Mouse (Mus musculus) neural tube, embryonic 12.5 days (tissue): ENCODE results near the gene Unc45b. TPM values are rescaled to one million over a fixed set of nuclear protein-coding genes. Genes with fewer than 3 reads are reported as not detected.
"Not testable (repeated sequence)": the region's sequence is repeated elsewhere in the genome, so short reads cannot be mapped to it uniquely, and the experiment has no call there.

Experiments used
- ATAC-seq: fragments of 200-750 bp; cut with Nextera tagmentation; 2 replicates; pipeline ENCODE4 v1.8.0; 2017; ENCODE audit warnings: low read depth, mild to moderate bottlenecking, moderate TSS enrichment, moderate library complexity; ENCODE audit not compliant: low FRiP score
- H3K27ac ChIP-seq: fragments of 300-500 bp; sonication (generic); 2 replicates; pipeline ENCODE4 v1.5.1; 2016
- H3K27me3 ChIP-seq: fragments of 300-500 bp; sonication (generic); replicated peaks from 2 replicates; pipeline ENCODE4 v1.6.1; 2016; ENCODE audit warnings: mild to moderate bottlenecking
- H3K36me3 ChIP-seq: fragments of 300-500 bp; sonication (generic); 2 replicates; pipeline ENCODE4 v1.6.1; 2016; ENCODE audit warnings: mild to moderate bottlenecking
- H3K4me1 ChIP-seq: fragments of 300-500 bp; sonication (generic); 2 replicates; pipeline ENCODE4 v1.6.1; 2016
- H3K4me2 ChIP-seq: fragments of 300-500 bp; sonication (generic); replicated peaks from 2 replicates; pipeline ENCODE4 v1.6.1; 2016; ENCODE audit warnings: mild to moderate bottlenecking
- H3K4me3 ChIP-seq: fragments of 300-500 bp; sonication (generic); 2 replicates; pipeline ENCODE4 v1.5.1; 2016
- H3K9ac ChIP-seq: fragments of 300-500 bp; sonication (generic); 2 replicates; pipeline ENCODE4 v1.6.1; 2016; ENCODE audit warnings: mild to moderate bottlenecking
- H3K9me3 ChIP-seq: fragments of 300-500 bp; sonication (generic); 2 replicates; pipeline ENCODE4 v1.6.1; 2016; ENCODE audit warnings: mild to moderate bottlenecking
- WGBS: fragments of 180-500 bp; shearing (Covaris S2); methylation state at CpG from one replicate; pipeline ENCODE4 v1.1.7; 2016; 5-methylcytosine and 5-hydroxymethylcytosine counted together
- polyA plus RNA-seq: library from polyadenylated mRNA; unstranded; fragments of >200 nt; fragmentation: Nextera tagmentation; extraction: Ambion mirVana; gene quantifications from 2 replicates; pipeline ENCODE4 v1.2.1, GENCODE M21; 2016

Unc45b gene
- polyA plus RNA-seq, 1 experiment from 2014 or later = 5.4 TPM

DNA sequence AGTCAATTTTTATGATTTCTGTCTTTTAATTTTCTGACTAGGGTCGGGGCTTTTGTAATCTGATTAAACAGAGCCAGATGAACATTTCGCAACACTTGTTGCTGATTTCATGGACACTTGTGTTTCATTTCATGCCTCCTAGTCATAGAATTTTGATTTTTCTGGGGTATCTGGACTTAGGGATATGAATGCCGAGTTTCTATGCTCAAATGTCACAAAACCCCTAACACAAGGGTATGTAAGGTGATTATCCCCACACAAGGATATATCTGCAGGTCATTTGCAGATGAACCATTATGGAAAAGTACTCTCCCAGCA, 19.2 kb downstream of the Unc45b start:
- H3K4me2 ChIP-seq = no peak overlapping the region
- no peaks in the 10 kb centered on the region for H3K9me3 ChIP-seq
- 55% methylated on average over 3 of the region's 3 CpGs for WGBS

DNA sequence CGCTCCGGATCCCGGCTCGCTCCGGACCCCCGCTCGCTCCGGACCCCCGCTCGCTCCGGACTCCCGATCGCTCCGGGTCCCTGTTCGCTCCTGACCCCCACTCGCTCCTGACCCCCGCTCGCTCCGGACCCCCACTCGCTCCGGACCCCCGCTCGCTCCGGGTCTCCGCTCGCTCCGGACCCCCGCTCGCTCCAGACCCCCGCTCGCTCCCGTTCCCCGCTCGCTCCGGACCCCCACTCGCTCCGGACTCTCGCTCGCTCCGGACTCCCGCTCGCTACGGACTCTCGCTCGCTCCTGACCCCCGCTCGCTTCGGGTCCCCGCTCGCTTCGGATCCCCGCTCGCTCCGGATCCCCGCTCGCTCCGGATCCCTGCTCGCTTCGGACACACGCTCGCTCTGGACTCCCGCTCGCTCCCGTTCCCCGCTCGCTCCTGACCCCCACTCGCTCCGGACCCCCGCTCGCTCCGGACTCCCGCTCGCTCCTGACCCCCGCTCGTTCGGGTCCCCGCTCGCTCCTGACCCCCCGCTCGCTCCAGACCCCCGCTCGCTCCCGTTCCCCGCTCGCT, 20.1 kb downstream of the Unc45b start:
- Histone ChIP-seq H3K4me2 (peak overlapping the region; percentile 95), H3K9ac (peak overlapping the region; percentile 38; the same call in 1 of the 2 replicates), H3K4me3 (peak overlapping the region; percentile 51), H3K27me3 (peaks cover 67% of the 10 kb centered on the region)
- not testable (repeated sequence) for H3K27ac ChIP-seq, H3K4me1 ChIP-seq, H3K36me3 ChIP-seq, ATAC-seq, H3K9me3 ChIP-seq
- under 1% methylated on average over 85 of the region's 85 CpGs for WGBS

More for the DNA sequence above, 19.2 kb downstream of the Unc45b start:
- Histone ChIP-seq H3K4me1 (peaks cover 9% of the 10 kb centered on the region), H3K27ac (no peak overlapping the region), H3K36me3 (no peaks in the 10 kb centered on the region), H3K4me3 (no peak overlapping the region), H3K9ac (no peak overlapping the region), H3K27me3 (peaks cover 60% of the 10 kb centered on the region)
- ATAC-seq = no peak

DNA sequence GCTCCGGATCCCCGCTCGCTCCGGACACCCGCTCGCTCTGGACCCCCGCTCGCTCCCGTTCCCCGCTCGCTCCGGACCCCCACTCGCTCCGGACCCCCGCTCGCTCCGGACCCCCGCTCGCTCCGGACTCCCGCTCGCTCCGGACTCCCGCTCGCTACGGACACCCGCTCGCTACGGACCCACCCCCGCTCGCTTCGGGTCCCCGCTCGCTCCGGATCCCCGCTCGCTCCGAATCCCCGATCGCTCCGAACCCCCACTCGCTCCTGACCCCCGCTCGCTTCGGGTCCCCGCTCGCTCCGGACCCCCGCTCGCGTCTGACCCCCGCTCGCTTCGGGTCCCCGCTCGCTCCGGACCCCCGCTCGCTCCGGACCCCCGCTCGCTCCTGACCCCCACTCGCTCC, 20.8 kb downstream of the Unc45b start:
- Histone ChIP-seq H3K4me3 (peak overlapping the region; percentile 51), H3K4me2 (peak overlapping the region; percentile 95), H3K9ac (peak overlapping the region; percentile 40; the same call in 1 of the 2 replicates), H3K27me3 (peaks cover 73% of the 10 kb centered on the region)
- H3K27ac ChIP-seq, H3K9me3 ChIP-seq, ATAC-seq, H3K4me1 ChIP-seq, H3K36me3 ChIP-seq: not testable (repeated sequence)
- under 1% methylated on average over 61 of the region's 63 CpGs for WGBS

DNA sequence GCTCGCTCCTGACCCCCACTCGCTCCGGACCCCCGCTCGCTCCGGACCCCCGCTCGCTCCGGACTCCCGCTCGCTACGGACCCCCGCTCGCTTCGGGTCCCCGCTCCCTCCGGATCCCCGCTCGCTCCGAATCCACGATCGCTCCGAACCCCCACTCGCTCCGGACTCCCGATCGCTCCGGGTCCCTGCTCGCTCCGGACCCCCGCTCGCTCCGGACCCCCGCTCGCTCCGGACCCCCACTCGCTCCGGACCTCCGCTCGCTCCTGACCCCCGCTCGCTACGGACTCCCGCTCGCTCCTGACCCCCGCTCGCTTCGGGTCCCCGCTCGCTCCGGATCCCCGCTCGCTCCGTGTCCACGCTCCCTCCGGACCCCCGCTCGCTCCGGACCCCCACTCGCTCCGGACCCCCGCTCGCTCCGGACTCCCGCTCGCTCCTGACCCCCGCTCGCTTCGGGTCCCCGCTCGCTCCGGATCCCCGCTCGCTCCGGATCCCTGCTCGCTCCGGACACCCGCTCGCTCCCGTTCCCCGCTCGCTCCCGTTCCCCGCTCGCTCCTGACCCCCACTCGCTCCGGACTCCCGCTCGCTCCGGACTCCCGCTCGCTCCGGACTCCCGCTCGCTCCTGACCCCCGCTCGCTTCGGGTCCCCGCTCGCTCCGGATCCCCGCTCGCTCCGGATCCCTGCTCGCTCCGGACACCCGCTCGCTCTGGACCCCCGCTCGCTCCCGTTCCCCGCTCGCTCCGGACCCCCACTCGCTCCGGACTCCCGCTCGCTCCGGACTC, 21.5 kb downstream of the Unc45b start:
- WGBS = under 1% methylated on average over 113 of the region's 119 CpGs
- H3K27me3 ChIP-seq = peaks cover 80% of the 10 kb centered on the region
- H3K36me3 ChIP-seq, ATAC-seq, H3K27ac ChIP-seq, H3K9me3 ChIP-seq, H3K4me1 ChIP-seq: not testable (repeated sequence)
- H3K4me2 ChIP-seq = peak overlapping the region; percentile 95
- peak overlapping the region; percentile 51 for H3K4me3 ChIP-seq
- peak overlapping the region; percentile 40; the same call in 1 of the 2 replicates for H3K9ac ChIP-seq

DNA sequence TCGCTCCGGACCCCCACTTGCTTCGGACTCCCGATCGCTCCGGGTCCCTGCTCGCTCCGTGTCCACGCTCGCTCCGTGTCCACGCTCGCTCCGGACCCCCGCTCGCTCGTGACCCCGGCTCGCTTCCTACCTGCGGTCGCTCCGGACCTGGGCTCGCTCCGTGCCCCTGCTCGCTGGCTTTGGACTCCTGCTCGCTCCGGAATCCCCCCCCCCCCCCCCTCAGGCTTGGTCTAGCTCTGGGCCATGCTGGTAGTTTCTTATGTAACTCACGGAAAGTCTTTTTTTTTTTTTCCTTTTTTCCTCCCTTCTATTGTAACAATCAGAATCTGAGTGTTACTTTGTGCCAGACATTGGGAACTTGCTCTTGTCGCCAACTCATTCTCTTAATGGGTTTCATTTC, 22.8 kb downstream of the Unc45b start:
- no peak overlapping the region for H3K27ac ChIP-seq
- ATAC-seq = no peak
- H3K4me2 ChIP-seq = peak overlapping the region; percentile 95
- WGBS = 1% methylated on average over 29 of the region's 29 CpGs
- peak overlapping the region; percentile 35; the same call in 1 of the 2 replicates for H3K9ac ChIP-seq
- peak overlapping the region; percentile 51 for H3K4me3 ChIP-seq
- H3K27me3 ChIP-seq = peaks cover 81% of the 10 kb centered on the region
- H3K4me1 ChIP-seq = peaks cover 9% of the 10 kb centered on the region
- H3K9me3 ChIP-seq = no peaks in the 10 kb centered on the region
- no peaks in the 10 kb centered on the region for H3K36me3 ChIP-seq

DNA sequence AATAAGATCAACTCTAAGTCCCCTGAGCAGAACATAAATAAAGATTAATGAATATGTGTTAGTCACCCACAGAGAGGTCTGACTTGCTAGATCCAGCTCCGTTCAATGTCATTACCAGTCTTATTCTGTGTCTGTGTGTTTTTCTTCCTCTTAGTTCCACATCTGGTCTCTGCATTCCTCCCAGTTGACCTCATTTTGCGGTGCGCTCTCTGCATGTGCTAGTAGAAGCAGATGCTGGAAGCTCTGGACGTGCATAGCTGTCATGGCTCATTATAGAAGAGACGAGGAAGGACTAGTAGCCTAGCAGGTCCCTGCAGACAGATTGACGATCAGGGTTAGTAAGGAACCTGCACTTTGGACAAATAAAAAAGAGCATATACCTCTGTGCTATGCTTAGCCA, 33.0 kb downstream of the Unc45b start:
- H3K9ac ChIP-seq = no peak overlapping the region
- 56% methylated on average over 6 of the region's 6 CpGs for WGBS
- ATAC-seq = no peak
- no peak overlapping the region for H3K4me2 ChIP-seq
- no peak overlapping the region for H3K27ac ChIP-seq
- no peaks in the 10 kb centered on the region for H3K9me3 ChIP-seq
- no peaks in the 10 kb centered on the region for H3K4me1 ChIP-seq
- no peak overlapping the region for H3K4me3 ChIP-seq
- peaks cover 7% of the 10 kb centered on the region; the same call in 1 of the 2 replicates for H3K27me3 ChIP-seq
- H3K36me3 ChIP-seq = no peaks in the 10 kb centered on the region

DNA sequence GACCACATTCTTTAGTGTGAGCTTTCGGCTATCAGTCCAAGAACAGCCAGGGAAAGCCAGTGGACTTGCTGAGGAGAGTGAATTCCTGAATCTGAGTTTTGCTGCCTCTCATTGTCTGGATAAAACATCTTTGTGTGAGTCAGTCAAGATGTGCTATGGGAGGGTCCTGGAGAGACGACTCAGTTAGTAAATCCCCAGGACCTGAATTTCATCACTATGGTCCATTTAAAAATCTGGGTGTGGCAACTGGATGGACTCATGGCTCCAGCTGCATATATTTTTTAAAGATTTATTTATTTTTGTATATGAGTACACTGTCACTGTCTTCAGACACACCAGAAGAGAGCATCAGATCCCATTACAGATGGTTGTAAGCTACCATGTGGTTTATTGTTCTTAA, 35.3 kb downstream of the Unc45b start:
- no peak overlapping the region for H3K27ac ChIP-seq
- H3K27me3 ChIP-seq = peaks cover 20% of the 10 kb centered on the region
- H3K4me3 ChIP-seq = no peak overlapping the region
- H3K4me1 ChIP-seq = no peaks in the 10 kb centered on the region
- 72% methylated on average over 2 of the region's 2 CpGs for WGBS
- H3K4me2 ChIP-seq = no peak overlapping the region
- no peaks in the 10 kb centered on the region for H3K9me3 ChIP-seq
- no peak for ATAC-seq
- no peak overlapping the region for H3K9ac ChIP-seq
- no peaks in the 10 kb centered on the region for H3K36me3 ChIP-seq

DNA sequence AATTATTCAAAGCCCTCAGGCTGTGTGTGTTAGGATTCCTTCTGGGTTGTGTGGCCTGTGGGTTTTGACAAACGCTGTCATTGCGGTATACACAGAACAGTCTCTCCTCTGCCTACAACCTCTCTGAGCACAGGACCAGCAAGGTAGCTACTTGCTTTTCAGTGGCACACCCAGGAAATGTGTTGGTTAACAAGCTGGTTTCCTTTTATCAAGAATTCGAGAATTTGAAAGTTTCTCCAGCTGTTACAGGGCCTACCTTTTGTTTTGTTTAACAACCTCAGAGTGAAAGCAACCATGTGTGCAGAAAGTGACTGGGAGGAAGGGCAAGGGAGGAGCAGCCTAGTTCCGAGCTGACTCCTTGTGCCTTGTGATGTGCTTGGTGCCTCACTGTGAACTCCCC, 37.1 kb downstream of the Unc45b start:
- Histone ChIP-seq H3K9me3 (no peaks in the 10 kb centered on the region), H3K4me2 (no peak overlapping the region), H3K27me3 (peaks cover 32% of the 10 kb centered on the region), H3K9ac (no peak overlapping the region), H3K36me3 (no peaks in the 10 kb centered on the region), H3K4me3 (no peak overlapping the region), H3K27ac (no peak overlapping the region), H3K4me1 (peaks cover 6% of the 10 kb centered on the region; the same call in 1 of the 2 replicates)
- no peak for ATAC-seq
- WGBS = 53% methylated on average over 4 of the region's 4 CpGs

DNA sequence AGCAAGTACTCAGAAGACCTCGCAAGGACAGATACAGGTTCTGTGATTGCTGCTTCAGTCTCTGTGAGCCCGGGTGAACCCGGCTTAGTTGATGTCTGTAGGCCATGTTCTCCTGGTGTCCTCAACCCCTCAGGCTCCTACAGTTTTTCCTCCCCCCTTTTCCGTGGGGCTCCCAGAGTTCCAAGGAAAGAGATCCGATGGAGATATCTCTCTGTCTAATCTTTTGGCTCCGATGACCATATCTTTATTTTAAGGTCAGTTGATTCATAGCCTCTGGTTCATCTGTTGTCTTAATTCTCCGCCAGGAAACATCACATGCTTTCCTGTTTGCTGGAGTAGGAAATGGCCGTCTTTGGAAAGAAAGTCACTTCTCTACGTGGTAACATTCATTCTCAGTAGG, 38.7 kb downstream of the Unc45b start:
- Histone ChIP-seq H3K27ac (no peak overlapping the region), H3K27me3 (peaks cover 42% of the 10 kb centered on the region), H3K4me2 (no peak overlapping the region), H3K36me3 (no peaks in the 10 kb centered on the region), H3K9ac (no peak overlapping the region), H3K9me3 (no peaks in the 10 kb centered on the region), H3K4me3 (no peak overlapping the region), H3K4me1 (peaks cover 6% of the 10 kb centered on the region; the same call in 1 of the 2 replicates)
- 84% methylated on average over 9 of the region's 9 CpGs for WGBS
- no peak for ATAC-seq

DNA sequence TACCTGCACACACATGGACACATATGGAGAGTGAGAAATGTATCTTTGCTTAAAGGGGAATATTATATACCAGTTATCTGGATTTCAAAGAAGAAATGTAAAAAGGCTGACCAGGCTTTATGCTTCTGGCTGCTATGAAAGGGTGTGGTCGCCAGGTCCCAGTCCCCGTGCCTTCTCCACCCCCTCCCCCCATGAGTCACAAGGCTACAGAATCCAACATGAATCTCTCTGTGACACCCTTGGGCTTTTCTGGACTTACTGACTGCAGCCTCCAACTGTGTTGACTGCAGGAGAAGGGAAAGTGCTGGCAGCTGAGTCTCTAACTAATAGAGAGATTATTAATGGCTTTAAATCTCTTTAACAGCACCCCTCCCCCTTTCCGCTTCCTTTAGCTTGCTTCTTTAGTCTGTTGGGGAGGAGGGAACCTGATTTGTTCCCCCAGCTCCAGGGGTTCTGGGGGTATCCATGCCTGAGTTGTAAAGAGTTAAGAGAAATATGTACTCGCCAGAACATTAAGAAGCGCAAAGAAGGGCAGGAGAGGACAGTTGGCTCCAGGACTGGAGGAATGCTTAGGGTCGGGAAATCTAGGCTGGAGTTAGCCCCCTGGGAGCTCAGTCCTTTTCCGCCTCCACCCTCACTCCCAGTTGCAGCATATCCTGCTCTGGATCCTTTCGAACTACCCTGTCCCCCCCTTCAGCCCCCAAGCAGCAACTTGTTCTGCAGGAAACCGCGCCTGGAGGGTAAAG, 40.6 kb downstream of the Unc45b start, which contains the start of gene Slfn5:
TSS of gene Slfn5 (plus strand) at position 614 of the 746 bp plus-strand sequence.
- Histone ChIP-seq H3K4me1 (peaks cover 6% of the 10 kb centered on the region; the same call in 1 of the 2 replicates), H3K9ac (no peak within 1 kb of the TSS), H3K9me3 (no peaks in the 10 kb centered on the region), H3K27me3 (peaks cover 42% of the 10 kb centered on the region), H3K4me2 (peak within 1 kb of the TSS; percentile 39), H3K27ac (no peak within 1 kb of the TSS), H3K36me3 (no peaks in the 10 kb centered on the region), H3K4me3 (no peak within 1 kb of the TSS)
- WGBS = 8% methylated on average over 10 of the region's 10 CpGs
- no peak for ATAC-seq

DNA sequence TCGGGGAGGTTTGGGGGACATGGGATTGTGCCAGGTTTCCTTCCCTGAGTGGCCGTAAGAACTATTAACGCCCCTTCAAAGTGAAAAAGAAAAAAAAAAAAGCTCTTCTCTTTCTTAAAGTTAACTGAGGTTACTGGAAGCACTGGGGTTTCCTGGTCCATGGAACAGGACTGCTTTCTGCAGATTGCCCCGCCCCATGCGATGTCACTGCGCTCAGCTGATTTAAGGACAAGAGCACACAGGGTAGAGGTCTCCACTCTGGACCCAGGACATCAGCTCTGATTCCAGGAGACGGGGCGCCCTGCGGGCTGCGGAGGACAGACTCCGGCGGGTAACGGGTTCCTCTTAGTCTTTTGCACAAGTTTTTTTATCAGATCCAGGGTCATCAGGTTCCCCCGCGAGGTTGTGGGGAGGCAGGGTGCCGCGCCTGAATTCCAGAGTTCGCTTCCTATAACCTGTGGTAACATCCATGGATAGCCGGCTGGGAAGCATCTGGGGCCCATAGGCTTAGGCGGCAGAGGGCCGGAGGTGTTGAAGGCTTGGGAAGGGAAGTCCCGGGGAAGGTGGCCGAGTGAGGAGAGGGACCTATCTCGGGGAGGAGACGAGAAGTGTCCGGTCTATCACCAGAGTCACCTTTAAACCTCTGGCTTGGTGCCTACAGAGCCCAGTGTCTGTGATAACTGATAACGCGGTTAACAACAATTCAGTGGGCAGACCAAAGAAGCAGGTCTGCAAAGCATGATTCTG, 41.7 kb downstream of the Unc45b start:
- Histone ChIP-seq H3K27ac (no peak overlapping the region), H3K9ac (no peak overlapping the region), H3K9me3 (no peaks in the 10 kb centered on the region), H3K4me1 (peaks cover 6% of the 10 kb centered on the region; the same call in 1 of the 2 replicates), H3K4me2 (peak overlapping the region; percentile 39), H3K36me3 (no peaks in the 10 kb centered on the region), H3K27me3 (peaks cover 42% of the 10 kb centered on the region), H3K4me3 (no peak overlapping the region)
- no peak for ATAC-seq
- WGBS = 11% methylated on average over 28 of the region's 28 CpGs
